Mouse (Mus musculus): ENCODE results near the gene Mdm4.

DNA sequence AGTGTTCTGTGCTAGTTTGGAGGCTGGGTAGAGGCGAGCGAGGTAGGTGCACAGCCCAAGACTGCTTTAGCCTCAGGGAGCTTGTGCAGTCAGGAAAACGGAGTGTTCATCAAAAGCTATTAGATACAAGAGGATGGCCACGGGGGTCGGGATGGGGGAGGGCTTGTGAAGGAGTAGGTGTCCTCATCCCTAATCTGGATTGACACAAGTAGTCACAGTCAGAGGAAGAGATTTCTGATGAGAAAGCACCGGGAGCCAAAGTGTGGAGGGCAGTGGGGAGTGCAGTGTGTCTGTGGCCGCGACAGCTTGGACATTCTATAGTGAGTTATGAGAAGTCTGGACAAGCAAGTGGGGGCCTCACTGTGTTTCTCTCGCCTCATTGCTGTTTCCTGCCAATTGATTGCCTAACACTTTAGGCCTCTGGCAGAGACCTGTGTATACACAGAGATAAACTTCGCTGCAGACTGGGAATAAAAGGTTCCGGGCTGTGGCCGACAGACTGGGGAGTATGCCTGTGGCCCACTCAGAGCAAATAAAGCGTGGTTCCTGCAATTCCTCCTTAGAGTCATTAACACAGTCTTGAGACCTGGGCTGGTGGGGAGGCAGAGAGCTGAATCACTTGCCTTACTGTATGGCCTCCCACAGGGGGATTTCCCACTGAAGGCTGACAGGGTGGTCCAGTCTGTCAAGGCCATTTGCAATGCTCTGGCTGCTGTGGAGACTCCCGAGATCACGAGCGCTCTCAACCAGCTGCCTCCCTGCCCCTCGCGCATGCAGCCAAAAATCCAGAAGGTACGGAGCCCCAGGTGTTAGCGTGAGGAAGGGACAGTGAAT, 46.5 kb upstream of the Mdm4 start:
- TF ChIP-seq CTCF (IDR thresholded peaks at IDR 0.05; ENCODE audit: low read depth): no peak
- TF ChIP-seq EP300 (IDR thresholded peaks at IDR 0.05; ENCODE audit: low read depth): no peak
